Mouse (Mus musculus): Measurements from ENCODE around the gene Mtss1l. TPM values are rescaled to one million over a fixed set of nuclear protein-coding genes. Genes with fewer than 3 reads are reported as not detected.

Mtss1l gene
- 0.88 TPM for polyA plus RNA-seq (2014; fragmentation: Illumina TruSeq; extraction: RNeasy Lipid Tissue Mini Kit (QIAGEN cat#74804); ENCODE audit: low read depth, low replicate concordance)

DNA sequence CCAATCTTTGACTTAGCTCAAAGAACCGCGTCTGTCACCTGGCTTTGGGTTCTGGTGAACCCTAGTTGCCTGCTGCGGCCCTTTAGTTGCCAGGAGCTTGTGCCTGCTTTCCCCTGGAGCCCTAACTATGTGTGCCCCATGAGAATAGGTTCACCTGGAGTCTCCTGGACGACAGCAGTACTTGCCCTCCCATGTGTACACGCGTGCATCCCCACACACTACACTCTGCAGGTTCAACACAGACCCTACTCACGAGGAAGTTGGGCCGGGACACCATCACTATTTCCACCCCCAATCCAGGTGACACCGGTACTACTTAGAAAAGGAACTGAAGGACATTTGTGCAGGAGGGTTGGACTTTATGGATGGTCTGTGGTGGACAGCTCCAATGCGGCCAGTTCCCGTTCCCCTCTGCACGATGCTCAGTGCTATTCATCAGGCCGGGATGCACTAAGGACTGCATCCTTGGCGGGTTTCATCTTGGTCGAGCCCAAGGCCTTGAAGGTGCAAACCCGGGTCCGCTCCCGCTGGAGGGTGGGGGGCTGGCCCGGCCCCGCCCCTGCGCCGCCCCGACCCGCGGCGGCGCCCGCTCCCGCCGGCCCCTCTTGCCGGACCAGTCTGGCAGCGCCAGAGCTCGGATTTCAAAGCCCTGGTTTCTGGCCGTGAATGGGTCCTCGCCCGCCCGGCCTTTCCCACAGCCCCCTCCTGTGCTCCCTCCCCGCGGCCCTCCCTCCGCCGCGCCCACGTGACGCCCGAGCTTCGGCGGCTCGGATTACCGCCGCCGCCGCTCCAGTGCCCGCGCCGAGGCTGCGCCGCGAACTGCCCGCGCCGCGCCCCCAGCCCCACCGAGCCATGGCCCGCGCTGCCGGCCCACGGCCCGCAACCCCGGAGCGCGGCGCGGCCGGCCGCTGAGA lies at the start of gene Mtss1l:
Mtss1l (plus strand) TSS at position 792 of the 914 bp plus-strand sequence.

Other genes starting within 250 kb of the Mtss1l start
- 1.9 TPM for gene Vac14, start 102.9 kb upstream of the Mtss1l start, polyA plus RNA-seq (2014; fragmentation: Illumina TruSeq; extraction: RNeasy Lipid Tissue Mini Kit (QIAGEN cat#74804); ENCODE audit: low read depth, low replicate concordance)
- not detected for gene Il34, start 84.4 kb downstream of the Mtss1l start, polyA plus RNA-seq (2014; fragmentation: Illumina TruSeq; extraction: RNeasy Lipid Tissue Mini Kit (QIAGEN cat#74804); ENCODE audit: low read depth, low replicate concordance)
- gene Cog4, start 125.1 kb downstream of the Mtss1l start, polyA plus RNA-seq (2014; fragmentation: Illumina TruSeq; extraction: RNeasy Lipid Tissue Mini Kit (QIAGEN cat#74804); ENCODE audit: low read depth, low replicate concordance): 25.9 TPM
- gene Sf3b3, start 125.3 kb downstream of the Mtss1l start, polyA plus RNA-seq (2014; fragmentation: Illumina TruSeq; extraction: RNeasy Lipid Tissue Mini Kit (QIAGEN cat#74804); ENCODE audit: low read depth, low replicate concordance): 26.2 TPM
- gene Fuk, start 181.0 kb downstream of the Mtss1l start, polyA plus RNA-seq (2014; fragmentation: Illumina TruSeq; extraction: RNeasy Lipid Tissue Mini Kit (QIAGEN cat#74804); ENCODE audit: low read depth, low replicate concordance): 0.87 TPM
- gene St3gal2, start 198.4 kb downstream of the Mtss1l start, polyA plus RNA-seq (2014; fragmentation: Illumina TruSeq; extraction: RNeasy Lipid Tissue Mini Kit (QIAGEN cat#74804); ENCODE audit: low read depth, low replicate concordance): 1.3 TPM